Mouse (Mus musculus) G1E (cell line): ENCODE results near the gene Fbll1. TPM values are rescaled to one million over a fixed set of nuclear protein-coding genes. Genes with fewer than 3 reads are reported as not detected.

Source experiments
- ATAC-seq: 2 replicates; pipeline ENCODE4 v1.8.0; 2016; ENCODE audit warnings: mild to moderate bottlenecking; ENCODE audit not compliant: insufficient number of reproducible peaks, poor library complexity, low FRiP score, severe bottlenecking; ENCODE audit errors: extremely low read depth
- DNase-seq: peaks from one replicate; pipeline ENCODE4 v3.0.0; 2012; ENCODE audit warnings: low spot score
- H3K27me3 ChIP-seq: 2 replicates; pipeline ENCODE4 v1.6.1; 2012; ENCODE audit warnings: mild to moderate bottlenecking, low read length, inconsistent platforms; ENCODE audit not compliant: insufficient read depth
- H3K36me3 ChIP-seq: replicated peaks from 2 replicates; pipeline ENCODE3; 2012; ENCODE audit warnings: mild to moderate bottlenecking, inconsistent platforms
- H3K4me1 ChIP-seq: 2 replicates; pipeline ENCODE4 v1.6.1; 2012; ENCODE audit warnings: low read depth, low read length, inconsistent platforms, mixed read lengths; ENCODE audit not compliant: insufficient read depth
- H3K4me3 ChIP-seq: 2 replicates; pipeline ENCODE4 v1.5.1; 2012; ENCODE audit warnings: low read depth, mild to moderate bottlenecking, inconsistent platforms, low read length, moderate library complexity, mixed read lengths
- H3K9me3 ChIP-seq: replicated peaks from 2 replicates; pipeline ENCODE4 v1.6.1; 2012; ENCODE audit warnings: inconsistent platforms
- CTCF ChIP-seq: IDR thresholded peaks from 2 replicates; pipeline ENCODE4 v1.5.1; 2012; ENCODE audit warnings: low read depth, low read length, inconsistent platforms, mixed read lengths
- GATA1 ChIP-seq: IDR thresholded peaks from 2 replicates; pipeline ENCODE4 v1.6.1; 2012; ENCODE audit warnings: borderline replicate concordance, low read length, inconsistent platforms, mixed read lengths
- GATA2 ChIP-seq: IDR thresholded peaks from 2 replicates; pipeline ENCODE4 v1.6.1; 2012; ENCODE audit warnings: low read depth, low read length, inconsistent platforms, borderline replicate concordance
- POLR2AphosphoS5 ChIP-seq: IDR thresholded peaks from 2 replicates; pipeline ENCODE4 v1.6.1; 2012; ENCODE audit warnings: low read depth, low read length, inconsistent platforms; ENCODE audit not compliant: insufficient replicate concordance
- TAL1 ChIP-seq: conservative IDR thresholded peaks from 2 replicates; pipeline ENCODE4 v1.6.1; 2012; ENCODE audit warnings: low read depth, low read length, inconsistent platforms, mixed read lengths
- polyA plus RNA-seq: library from polyadenylated mRNA; stranded (reverse); fragments of >175 nt; gene quantifications from 2 replicates; pipeline ENCODE4 v1.2.3, GENCODE M21; 2012
- total RNA-seq, 2 experiments: library from RNA; stranded (forward) in 1 of 2; stranded (reverse) in 1 of 2; fragments of 200-1000 nt in 1 of 2; fragments of >200 nt in 1 of 2; fragmentation: Nextera tagmentation in 1 of 2; gene quantifications; 2 replicates each; pipeline ENCODE4 v1.2.3; 2014 to 2017

The Fbll1 gene
- total and polyA plus RNA-seq, 3 experiments = 0.11 TPM; not detected in 2

- TF ChIP-seq GATA2 (no peak), CTCF (no peak), GATA1 (no peak), TAL1 (no peak), POLR2AphosphoS5 (no peak)
- ATAC-seq (no peak), DNase-seq (no peak)
Observed at GRCm38 (mm10) chr11:35770741-35771504, 27.8 kb downstream of the Fbll1 start.

GRCm38 (mm10) chr11:35769746-35770437, 28.8 kb downstream of the Fbll1 start:
- H3K4me3 ChIP-seq = peak overlapping the region; percentile 88
- ATAC-seq = no peak
- peak; percentile 78 for DNase-seq
- 0 out of 2 replicates have a peak, but pooled peaks cover 5% of the 10 kb centered on the region for H3K9me3 ChIP-seq
- TF ChIP-seq POLR2AphosphoS5 = no peak
- no peak for TF ChIP-seq TAL1
- no peak for TF ChIP-seq GATA1
- no peak for TF ChIP-seq CTCF
- TF ChIP-seq GATA2 = no peak
- peaks cover 9% of the 10 kb centered on the region for H3K36me3 ChIP-seq
- 0 out of 2 replicates have a peak, but pooled peaks cover 3% of the 10 kb centered on the region for H3K27me3 ChIP-seq
- peaks cover 28% of the 10 kb centered on the region for H3K4me1 ChIP-seq

More at GRCm38 (mm10) chr11:35770741-35771504, 27.8 kb downstream of the Fbll1 start:
- peaks cover 28% of the 10 kb centered on the region for H3K4me1 ChIP-seq
- H3K4me3 ChIP-seq = peak overlapping the region; percentile 88
- H3K27me3 ChIP-seq = 0 out of 2 replicates have a peak, but pooled peaks cover under 1% of the 10 kb centered on the region
- peaks cover 16% of the 10 kb centered on the region for H3K36me3 ChIP-seq
- 0 out of 2 replicates have a peak, but pooled peaks cover 5% of the 10 kb centered on the region for H3K9me3 ChIP-seq

GRCm38 (mm10) chr11:35769188-35769745, 29.4 kb downstream of the Fbll1 start, which contains the start of gene Pank3:
Gene Pank3 (plus strand): TSS chr11:35769484.
- Histone ChIP-seq H3K4me1 (peaks cover 28% of the 10 kb centered on the region), H3K27me3 (0 out of 2 replicates have a peak, but pooled peaks cover 3% of the 10 kb centered on the region), H3K4me3 (peak within 1 kb of the TSS; percentile 88), H3K9me3 (0 out of 2 replicates have a peak, but pooled peaks cover 5% of the 10 kb centered on the region), H3K36me3 (peaks cover 9% of the 10 kb centered on the region)
- TF ChIP-seq GATA1 (no peak), GATA2 (no peak), POLR2AphosphoS5 (no peak), TAL1 (no peak), CTCF (no peak)
- ATAC-seq = peak; percentile 97
- DNase-seq = peak; percentile 97

GRCm38 (mm10) chr11:35766845-35767244, 31.8 kb downstream of the Fbll1 start:
- Histone ChIP-seq H3K9me3 (0 out of 2 replicates have a peak, but pooled peaks cover 5% of the 10 kb centered on the region), H3K36me3 (no peaks in the 10 kb centered on the region), H3K27me3 (peaks cover 7% of the 10 kb centered on the region; the same call in 1 of the 2 replicates), H3K4me1 (peaks cover 20% of the 10 kb centered on the region), H3K4me3 (no peak overlapping the region)
- ATAC-seq (no peak), DNase-seq (no peak)
- TF ChIP-seq GATA1 = no peak
- TF ChIP-seq POLR2AphosphoS5 = no peak
- TF ChIP-seq CTCF = no peak
- no peak for TF ChIP-seq TAL1
- no peak for TF ChIP-seq GATA2

GRCm38 (mm10) chr11:35760627-35761003, 38.1 kb downstream of the Fbll1 start:
- TF ChIP-seq POLR2AphosphoS5 = no peak
- no peak for TF ChIP-seq CTCF
- no peak for TF ChIP-seq TAL1
- no peak for TF ChIP-seq GATA1
- TF ChIP-seq GATA2 = no peak
- no peaks in the 10 kb centered on the region for H3K36me3 ChIP-seq
- no peak for DNase-seq
- H3K27me3 ChIP-seq = peaks cover 13% of the 10 kb centered on the region; the same call in 1 of the 2 replicates
- no peaks in the 10 kb centered on the region for H3K4me1 ChIP-seq
- no peak overlapping the region for H3K4me3 ChIP-seq
- no peaks in the 10 kb centered on the region for H3K9me3 ChIP-seq
- no peak for ATAC-seq
